In genomic region chr4:49788971-49789370, GRCm38 (mm10) we compare ENCODE assay signal across 24 mouse cellular contexts. TPM values are rescaled to one million over a fixed set of nuclear protein-coding genes. Genes with fewer than 3 reads are reported as not detected.
"Had no signal": no experiment of that assay in that cellular context is flagged by ENCODE, and none has a peak within 500 bp of the region (broad histone marks: within the 10 kb centered on the region; RNA-seq: fewer than 3 reads in every experiment).

No protein-coding gene starts in this region.

- H3K4me3 ChIP-seq: gastrocnemius, adult 2 months; heart, embryonic 10.5 days; heart, embryonic 12.5 days; hindbrain, embryonic 10.5 days; hindbrain, embryonic 12.5 days; intestine, embryonic 15.5 days; layer of hippocampus, adult 2 months; left cerebral cortex, adult 2 months; limb, embryonic 10.5 days; limb, embryonic 12.5 days had no signal

- ATAC-seq: forebrain, embryonic 16.5 days; hindbrain, embryonic 16.5 days; inflammation-experienced regulatory T-cells, adult 6 months; intestine, embryonic 15.5 days; intestine, postnatal 0 days had no signal

- H3K36me3 ChIP-seq: heart, embryonic 10.5 days; heart, embryonic 12.5 days; hindbrain, embryonic 10.5 days; hindbrain, embryonic 12.5 days; intestine, embryonic 15.5 days; limb, embryonic 10.5 days; limb, embryonic 12.5 days had no signal

- H3K4me2 ChIP-seq: heart, embryonic 12.5 days; hindbrain, embryonic 12.5 days; hindbrain, embryonic 14.5 days; intestine, embryonic 15.5 days; limb, embryonic 12.5 days; liver, embryonic 11.5 days had no signal

- DNase-seq: gastrocnemius, adult 2 months; gastrocnemius, postnatal 10 days; gastrocnemius, postnatal 25 days; heart, adult 18-20 months; heart, postnatal 10 days; heart, postnatal 4 days; kidney, postnatal 4 days; liver had no signal

- H3K27ac ChIP-seq: gastrocnemius, adult 2 months; heart, embryonic 10.5 days; hindbrain, embryonic 10.5 days; hindbrain, embryonic 12.5 days; hindbrain, embryonic 14.5 days; intestine, embryonic 15.5 days; kidney, postnatal 0 days; layer of hippocampus, adult 2 months; left cerebral cortex, adult 2 months; limb, embryonic 10.5 days; limb, embryonic 12.5 days had no signal

- H3K9ac ChIP-seq: heart, embryonic 12.5 days; hindbrain, embryonic 12.5 days; hindbrain, embryonic 14.5 days; intestine, embryonic 15.5 days; limb, embryonic 12.5 days had no signal

- H3K4me1 ChIP-seq: heart, embryonic 10.5 days; heart, embryonic 12.5 days; hindbrain, embryonic 12.5 days; intestine, embryonic 15.5 days; limb, embryonic 10.5 days; limb, embryonic 12.5 days had no signal

- H3K9me3 ChIP-seq: heart, embryonic 10.5 days; heart, embryonic 12.5 days; hindbrain, embryonic 10.5 days; hindbrain, embryonic 12.5 days; intestine, embryonic 15.5 days; limb, embryonic 10.5 days; limb, embryonic 12.5 days had no signal

- H3K27me3 ChIP-seq: heart, embryonic 12.5 days; hindbrain, embryonic 12.5 days; intestine, embryonic 15.5 days; limb, embryonic 12.5 days had no signal

RNA-seq across cellular contexts. Expression of gene Grin3a, which starts 56.6 kb away (rescaled TPM):
- polyA plus RNA-seq: inflammation-experienced regulatory T-cells, adult 6 months had no signal
